Mouse (Mus musculus) CH12.LX (cell line): ENCODE data around the gene Acaca. TPM values are rescaled to one million over a fixed set of nuclear protein-coding genes. Genes with fewer than 3 reads are reported as not detected.

Experiments used
- DNase-seq: peaks from one replicate; pipeline ENCODE4 v3.0.0-alpha.2; 2013; ENCODE audit errors: extremely low read depth
- H3K27ac ChIP-seq: 2 replicates; pipeline ENCODE4 v1.5.1; 2012; ENCODE audit warnings: low read depth, mild to moderate bottlenecking, control low read depth, moderate library complexity; ENCODE audit not compliant: insufficient read depth
- H3K27me3 ChIP-seq: replicated peaks from 2 replicates; pipeline ENCODE3; 2012; ENCODE audit warnings: inconsistent platforms
- H3K36me3 ChIP-seq, 2 experiments: replicated peaks in 1 of 2; 2 replicates each; pipeline versions ENCODE3 to v1.6.1; 2012; ENCODE audit warnings: inconsistent platforms in 1 of 2, low read length in 1 of 2, mild to moderate bottlenecking in 1 of 2, mixed read lengths in 1 of 2, moderate library complexity in 1 of 2; ENCODE audit not compliant: control insufficient read depth in 1 of 2, insufficient read depth in 1 of 2
- H3K4me1 ChIP-seq, 2 experiments: 2 replicates each; pipeline ENCODE4 v1.6.1; 2012; ENCODE audit warnings: inconsistent platforms in 1 of 2, moderate library complexity in 1 of 2; ENCODE audit not compliant: insufficient read depth in 2 of 2, control insufficient read depth in 1 of 2
- H3K4me2 ChIP-seq: 2 replicates; pipeline ENCODE4 v1.6.1; 2012; ENCODE audit warnings: low read depth, mild to moderate bottlenecking, control low read depth; ENCODE audit not compliant: poor library complexity, insufficient read depth, severe bottlenecking
- H3K4me3 ChIP-seq, 3 experiments: fragments of 150-350 bp in 1 of 3; sonication (generic) in 1 of 3; replicated peaks in 1 of 3; 2 replicates each; pipeline versions ENCODE3 to v1.5.1; 2011 to 2012; ENCODE audit warnings: low read depth in 2 of 3, low read length in 2 of 3, mild to moderate bottlenecking in 2 of 3, moderate library complexity in 2 of 3, control low read depth in 1 of 3, improper control_type of control experiment in 1 of 3, inconsistent platforms in 1 of 3, mixed read lengths in 1 of 3; ENCODE audit not compliant: poor library complexity in 1 of 3
- H3K79me2 ChIP-seq: replicated peaks from 2 replicates; pipeline ENCODE4 v1.6.1; 2012; ENCODE audit warnings: mild to moderate bottlenecking, moderate library complexity; ENCODE audit not compliant: control insufficient read depth, poor library complexity, insufficient read depth, severe bottlenecking; ENCODE audit errors: extremely low read depth
- H3K9ac ChIP-seq: 2 replicates; pipeline ENCODE4 v1.6.1; 2012; ENCODE audit warnings: low read depth, mild to moderate bottlenecking, control low read depth, moderate library complexity; ENCODE audit not compliant: insufficient read depth
- H3K9me3 ChIP-seq: replicated peaks from 2 replicates; pipeline ENCODE3; 2012; ENCODE audit warnings: low read length, inconsistent platforms, mixed read lengths
- BHLHE40 ChIP-seq: IDR thresholded peaks from 2 replicates; pipeline ENCODE4 v1.6.1; 2011; ENCODE audit warnings: mild to moderate bottlenecking, low read depth, low read length, improper control_type of control experiment
- CHD1 ChIP-seq: IDR thresholded peaks from 2 replicates; pipeline ENCODE4 v1.6.1; 2012; ENCODE audit warnings: low read depth, low read length, improper control_type of control experiment, inconsistent platforms
- CHD2 ChIP-seq: IDR thresholded peaks from 2 replicates; pipeline ENCODE4 v1.6.1; 2011; ENCODE audit warnings: low read length, improper control_type of control experiment
- CTCF ChIP-seq, 2 experiments: IDR thresholded peaks in 1 of 2; conservative IDR thresholded peaks in 1 of 2; 2 replicates each; pipeline ENCODE4 v1.5.1; 2011 to 2012; ENCODE audit warnings: low read depth in 2 of 2, low read length in 2 of 2, improper control_type of control experiment in 1 of 2, inconsistent platforms in 1 of 2, mild to moderate bottlenecking in 1 of 2, moderate library complexity in 1 of 2
- E2F4 ChIP-seq: IDR thresholded peaks from 2 replicates; pipeline ENCODE4 v1.6.1; 2011; ENCODE audit warnings: low read depth, low read length, improper control_type of control experiment; ENCODE audit not compliant: insufficient replicate concordance
- JUN ChIP-seq: IDR thresholded peaks from 2 replicates; pipeline ENCODE4 v1.6.1; 2011; ENCODE audit warnings: low read depth, mild to moderate bottlenecking, low read length, improper control_type of control experiment, moderate library complexity; ENCODE audit not compliant: insufficient read depth
- MEF2A ChIP-seq: IDR thresholded peaks from 2 replicates; pipeline ENCODE4 v1.6.1; 2014; ENCODE audit warnings: low read depth, mild to moderate bottlenecking, inconsistent platforms, low read length, improper control_type of control experiment, borderline replicate concordance
- MXI1 ChIP-seq: IDR thresholded peaks from 2 replicates; pipeline ENCODE4 v1.6.1; 2011; ENCODE audit warnings: mild to moderate bottlenecking, low read depth, low read length, improper control_type of control experiment
- NELFE ChIP-seq: IDR thresholded peaks from 2 replicates; pipeline ENCODE4 v1.6.1; 2011; ENCODE audit warnings: low read depth, low read length, improper control_type of control experiment
- PAX5 ChIP-seq: IDR thresholded peaks from 2 replicates; pipeline ENCODE4 v1.6.1; 2012; ENCODE audit warnings: low read length, inconsistent platforms, mixed read lengths
- POLR2A ChIP-seq: IDR thresholded peaks from 2 replicates; pipeline ENCODE4 v1.6.1; 2011; ENCODE audit warnings: low read depth, mild to moderate bottlenecking, improper control_type of control experiment, low read length
- RAD21 ChIP-seq: IDR thresholded peaks from 2 replicates; pipeline ENCODE4 v1.6.1; 2011; ENCODE audit warnings: low read depth, mild to moderate bottlenecking, low read length, improper control_type of control experiment, moderate library complexity
- RCOR1 ChIP-seq: conservative IDR thresholded peaks from 2 replicates; pipeline ENCODE4 v1.6.1; 2012; ENCODE audit warnings: low read depth, mild to moderate bottlenecking, inconsistent platforms, low read length, improper control_type of control experiment
- TCF12 ChIP-seq: IDR thresholded peaks from 2 replicates; pipeline ENCODE4 v1.6.1; 2014; ENCODE audit warnings: low read depth, mild to moderate bottlenecking, inconsistent platforms, low read length, improper control_type of control experiment
- USF1 ChIP-seq: IDR thresholded peaks from 2 replicates; pipeline ENCODE4 v1.6.1; 2014; ENCODE audit warnings: low read depth, mild to moderate bottlenecking, inconsistent platforms, low read length, improper control_type of control experiment
- USF2 ChIP-seq: conservative IDR thresholded peaks from 2 replicates; pipeline ENCODE4 v1.6.1; 2011; ENCODE audit warnings: low read depth, low read length, improper control_type of control experiment
- ZMIZ1 ChIP-seq: IDR thresholded peaks from 2 replicates; pipeline ENCODE4 v1.6.1; 2012; ENCODE audit warnings: low read depth, mild to moderate bottlenecking, inconsistent platforms, low read length, improper control_type of control experiment
- dilution Hi-C: fragments of 300-500 bp; cut with MboI; formaldehyde crosslinking; loops from 2 replicates; pipeline ENCODE4 v1.14.3; 2020; ENCODE audit warnings: low sequenced_read_pairs; ENCODE audit not compliant: extremely low pct_unique_long_range_greater_than_20kb, extremely low pct_ligation_motif_present
- in situ Hi-C: fragments of 300-500 bp; cut with MboI; formaldehyde crosslinking; loops from 3 replicates; pipeline ENCODE4 v1.14.3; 2019; ENCODE audit warnings: low sequenced_read_pairs, low pct_ligation_motif_present, low pct_unique_long_range_greater_than_20kb, mixed read lengths
- polyA plus RNA-seq: library from polyadenylated mRNA; unstranded; fragments of >175 nt; gene quantifications from 2 replicates; pipeline ENCODE4 v1.2.1, GENCODE M21; 2012; ENCODE audit warnings: low read depth; ENCODE audit not compliant: insufficient read length
- total RNA-seq, 2 experiments: library from RNA; depleted of rRNA; stranded (reverse); fragments of 300-350 nt in 1 of 2; fragments of >200 nt in 1 of 2; gene quantifications; 2 replicates each; pipeline ENCODE4 v1.2.3; 2012 to 2014

Acaca gene
- total and polyA plus RNA-seq, 3 experiments, result 36.9 to 62.6 (median 61.7) TPM

GRCm38 (mm10) chr11:84406733-84407132 lies 277.3 kb downstream of the Acaca start:
- H3K4me1 ChIP-seq, result no peaks in the 10 kb centered on the region
- no peak overlapping the region for H3K4me3 ChIP-seq
- H3K9ac ChIP-seq, result no peak overlapping the region
- dilution Hi-C loops, result no loop called here
- TF ChIP-seq MXI1 (no peak), E2F4 (no peak), USF2 (no peak), MEF2A (no peak), RAD21 (no peak), PAX5 (no peak), BHLHE40 (no peak), USF1 (no peak), ZMIZ1 (no peak), JUN (no peak), CHD2 (0 out of 2 replicates have a peak, but pooled peaks have one; percentile 13), CTCF (conservative IDR thresholded peaks at IDR 0.05 in 1 of 2, IDR thresholded peaks at IDR 0.05 in 1 of 2; ENCODE audit: low read depth in 2 of 2, low read length in 2 of 2) (peak in 1 of 2 experiments; percentile 20; a peak in 2 of 4 replicates)
- H3K27me3 ChIP-seq, result no peaks in the 10 kb centered on the region
- peaks cover 0 to 19% of the 10 kb centered on the region in 2 experiments for H3K36me3 ChIP-seq
- H3K9me3 ChIP-seq, result peaks cover 4% of the 10 kb centered on the region
- in situ Hi-C loops, result no loop called here
- DNase-seq, result no peak
- H3K79me2 ChIP-seq, result no peaks in the 10 kb centered on the region
- no peak overlapping the region for H3K27ac ChIP-seq
- H3K4me2 ChIP-seq, result no peak overlapping the region

GRCm38 (mm10) chr11:84410383-84410782 lies 280.9 kb downstream of the Acaca start:
- no peak overlapping the region for H3K4me2 ChIP-seq
- H3K27me3 ChIP-seq, result no peaks in the 10 kb centered on the region
- in situ Hi-C loops (no loop called here), dilution Hi-C loops (no loop called here)
- peaks cover 4% of the 10 kb centered on the region for H3K9me3 ChIP-seq
- H3K4me1 ChIP-seq, result no peaks in the 10 kb centered on the region
- no peak overlapping the region for H3K9ac ChIP-seq
- no peaks in the 10 kb centered on the region for H3K36me3 ChIP-seq
- H3K79me2 ChIP-seq, result no peaks in the 10 kb centered on the region
- H3K4me3 ChIP-seq, result no peak overlapping the region
- DNase-seq, result no peak
- TF ChIP-seq NELFE, result no peak
- TF ChIP-seq RCOR1, result no peak
- TF ChIP-seq CHD1, result no peak
- no peak for TF ChIP-seq POLR2A
- no peak for TF ChIP-seq TCF12
- no peak overlapping the region for H3K27ac ChIP-seq
